Mouse (Mus musculus) liver, embryonic 11.5 days (tissue): ENCODE data around the gene Shd. TPM values are rescaled to one million over a fixed set of nuclear protein-coding genes. Genes with fewer than 3 reads are reported as not detected.
A peak's percentile ranks its signal among the peaks of the same experiment; 100 is the strongest.

Experiments used
- ATAC-seq: fragments of 200-750 bp; cut with Nextera tagmentation; replicated peaks from 2 replicates; pipeline ENCODE4 v1.8.0; 2017; ENCODE audit warnings: moderate number of reproducible peaks, mild to moderate bottlenecking, moderate TSS enrichment, moderate library complexity; ENCODE audit not compliant: low FRiP score
- DNase-seq: peaks from one replicate; pipeline ENCODE4 v3.0.0-alpha.2; 2017; ENCODE audit warnings: low spot score
- H3K27ac ChIP-seq: fragments of 300-500 bp; sonication (generic); 2 replicates; pipeline ENCODE4 v1.5.1; 2014; ENCODE audit warnings: mild to moderate bottlenecking, low read depth, low read length, control low read depth
- H3K27me3 ChIP-seq: fragments of 300-500 bp; sonication (generic); replicated peaks from 2 replicates; pipeline ENCODE4 v1.6.1; 2014; ENCODE audit warnings: low read length, mixed read lengths; ENCODE audit not compliant: control insufficient read depth, insufficient read depth
- H3K36me3 ChIP-seq: fragments of 300-500 bp; sonication (generic); 2 replicates; pipeline ENCODE4 v1.6.1; 2014; ENCODE audit warnings: mild to moderate bottlenecking, low read length, moderate library complexity, mixed read lengths; ENCODE audit not compliant: control insufficient read depth, insufficient read depth
- H3K4me1 ChIP-seq: fragments of 300-500 bp; sonication (generic); replicated peaks from 2 replicates; pipeline ENCODE4 v1.6.1; 2014; ENCODE audit warnings: low read length, mixed read lengths; ENCODE audit not compliant: control insufficient read depth, insufficient read depth
- H3K4me2 ChIP-seq: fragments of 300-500 bp; sonication (generic); 2 replicates; pipeline ENCODE4 v1.6.1; 2014; ENCODE audit warnings: mild to moderate bottlenecking, control low read depth, moderate library complexity
- H3K4me3 ChIP-seq: fragments of 300-500 bp; sonication (generic); 2 replicates; pipeline ENCODE4 v1.5.1; 2014; ENCODE audit warnings: low read depth, low read length, control low read depth
- H3K9ac ChIP-seq: fragments of 300-500 bp; sonication (generic); 2 replicates; pipeline ENCODE4 v1.6.1; 2014; ENCODE audit warnings: low read depth, low read length, control low read depth
- H3K9me3 ChIP-seq: fragments of 300-500 bp; sonication (generic); 2 replicates; pipeline ENCODE4 v1.6.1; 2016; ENCODE audit warnings: low read length, inconsistent platforms, mixed read lengths; ENCODE audit not compliant: control insufficient read depth
- WGBS: fragments of 180-500 bp; shearing (Covaris S2); extraction: QIAGEN DNeasy Blood & Tissue Kit; methylation state at CpG from one replicate; pipeline ENCODE4 v1.1.7; 2014; 5-methylcytosine and 5-hydroxymethylcytosine counted together
- polyA plus RNA-seq: library from polyadenylated mRNA; unstranded; fragments of >200 nt; fragmentation: Nextera tagmentation; extraction: Ambion mirVana; gene quantifications from 2 replicates; pipeline ENCODE4 v1.2.1, GENCODE M21; 2014

The Shd gene
- polyA plus RNA-seq, 1 experiment from 2014 or later, result 2.5 TPM

DNA sequence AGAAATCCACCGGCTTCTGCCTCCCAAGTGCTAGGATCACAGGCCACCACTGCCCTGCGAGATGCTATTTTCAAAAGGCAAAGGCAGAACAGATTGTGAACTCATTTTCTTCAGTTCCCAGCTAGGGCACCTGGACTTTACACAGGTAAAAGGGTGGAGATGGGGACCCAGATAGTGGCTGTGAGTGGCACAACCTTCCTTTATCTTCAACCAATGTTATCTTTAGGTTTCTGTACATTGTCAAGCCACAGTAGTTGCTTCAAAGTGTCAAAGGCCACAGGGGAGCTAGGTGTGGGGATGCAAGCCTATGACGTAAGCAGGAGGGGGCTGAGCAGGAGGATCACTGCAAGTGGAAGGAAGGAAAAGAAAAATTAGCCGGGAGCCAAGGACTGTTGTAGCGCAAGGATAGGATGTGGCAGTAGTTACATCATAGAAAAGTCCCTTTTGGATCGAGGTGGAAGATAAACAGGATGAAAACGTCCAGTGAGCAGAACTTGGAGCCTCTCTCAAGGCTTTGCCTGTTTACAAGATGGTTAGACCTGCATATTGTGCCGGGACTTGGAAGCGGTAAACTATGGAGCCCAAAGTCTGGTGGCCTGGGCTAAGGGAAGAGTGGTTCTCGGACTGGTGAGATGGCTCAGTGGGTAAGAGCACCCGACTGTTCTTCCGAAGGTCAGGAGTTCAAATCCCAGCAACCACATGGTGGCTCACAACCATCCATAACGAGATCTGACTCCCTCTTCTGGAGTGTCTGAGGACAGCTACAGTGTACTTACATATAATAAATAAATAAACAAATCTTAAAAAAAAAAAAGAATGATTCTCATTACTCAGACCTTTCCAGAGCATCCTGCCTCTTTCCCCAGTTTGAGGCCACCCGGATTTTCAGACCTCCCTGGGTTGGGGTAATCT, 37.4 kb downstream of the Shd start:
- Histone ChIP-seq H3K36me3 (no peaks in the 10 kb centered on the region), H3K27me3 (0 out of 2 replicates have a peak, but pooled peaks cover 2% of the 10 kb centered on the region), H3K9ac (no peak overlapping the region), H3K4me2 (peak overlapping the region; percentile 99), H3K4me1 (peaks cover 17% of the 10 kb centered on the region), H3K27ac (peak overlapping the region; percentile 87), H3K4me3 (0 out of 2 replicates have a peak overlapping the region, but pooled peaks have one; percentile 21), H3K9me3 (no peaks in the 10 kb centered on the region)
- WGBS, result 31% methylated on average over 13 of the region's 14 CpGs
- DNase-seq, result no peak
- ATAC-seq, result peak; percentile 13; the same call in 1 of the 2 replicates

DNA sequence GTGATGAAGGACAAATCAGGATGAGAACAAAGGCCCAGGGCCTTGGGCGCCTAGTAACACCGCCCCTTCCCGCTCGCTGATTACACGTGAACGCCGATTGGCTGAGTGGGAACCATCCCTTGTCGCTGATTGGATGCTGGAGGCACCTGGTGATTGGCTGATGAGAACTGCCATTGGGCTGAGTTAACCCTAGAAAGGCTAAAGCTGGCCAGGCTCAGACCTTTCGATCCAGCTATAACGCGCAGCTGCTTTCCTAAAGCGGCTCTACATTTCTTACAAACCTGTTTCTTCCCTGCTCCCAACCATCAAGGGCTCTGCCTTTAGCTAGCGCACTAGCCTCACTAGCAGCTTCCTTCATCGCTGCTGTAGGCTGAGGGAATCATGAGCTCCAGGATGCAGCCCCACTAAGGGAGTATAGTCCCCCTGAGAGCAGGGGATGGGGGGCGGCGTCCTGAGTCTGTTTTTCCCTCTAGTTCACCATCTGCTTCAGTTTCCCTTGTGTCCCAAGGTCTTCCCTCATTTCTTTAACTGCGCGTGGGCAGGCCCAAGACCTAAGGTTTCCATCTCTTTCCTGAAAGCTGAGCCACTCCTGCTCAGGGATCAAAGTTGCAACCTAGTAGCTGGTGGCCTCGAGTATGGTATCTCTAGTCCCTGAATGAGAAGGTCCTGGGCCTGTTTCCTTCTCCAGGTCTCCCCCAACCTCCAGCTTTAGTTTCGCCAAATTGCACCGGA, 38.3 kb downstream of the Shd start:
- Histone ChIP-seq H3K36me3 (peaks cover 6% of the 10 kb centered on the region), H3K27me3 (0 out of 2 replicates have a peak, but pooled peaks cover 2% of the 10 kb centered on the region), H3K4me2 (peak overlapping the region; percentile 99), H3K4me1 (peaks cover 17% of the 10 kb centered on the region), H3K9ac (peak overlapping the region; percentile 65), H3K4me3 (peak overlapping the region; percentile 83), H3K27ac (peak overlapping the region; percentile 87), H3K9me3 (no peaks in the 10 kb centered on the region)
- DNase-seq (peak; percentile 83), ATAC-seq (peak; percentile 87)
- under 1% methylated on average over 21 of the region's 21 CpGs for WGBS

DNA sequence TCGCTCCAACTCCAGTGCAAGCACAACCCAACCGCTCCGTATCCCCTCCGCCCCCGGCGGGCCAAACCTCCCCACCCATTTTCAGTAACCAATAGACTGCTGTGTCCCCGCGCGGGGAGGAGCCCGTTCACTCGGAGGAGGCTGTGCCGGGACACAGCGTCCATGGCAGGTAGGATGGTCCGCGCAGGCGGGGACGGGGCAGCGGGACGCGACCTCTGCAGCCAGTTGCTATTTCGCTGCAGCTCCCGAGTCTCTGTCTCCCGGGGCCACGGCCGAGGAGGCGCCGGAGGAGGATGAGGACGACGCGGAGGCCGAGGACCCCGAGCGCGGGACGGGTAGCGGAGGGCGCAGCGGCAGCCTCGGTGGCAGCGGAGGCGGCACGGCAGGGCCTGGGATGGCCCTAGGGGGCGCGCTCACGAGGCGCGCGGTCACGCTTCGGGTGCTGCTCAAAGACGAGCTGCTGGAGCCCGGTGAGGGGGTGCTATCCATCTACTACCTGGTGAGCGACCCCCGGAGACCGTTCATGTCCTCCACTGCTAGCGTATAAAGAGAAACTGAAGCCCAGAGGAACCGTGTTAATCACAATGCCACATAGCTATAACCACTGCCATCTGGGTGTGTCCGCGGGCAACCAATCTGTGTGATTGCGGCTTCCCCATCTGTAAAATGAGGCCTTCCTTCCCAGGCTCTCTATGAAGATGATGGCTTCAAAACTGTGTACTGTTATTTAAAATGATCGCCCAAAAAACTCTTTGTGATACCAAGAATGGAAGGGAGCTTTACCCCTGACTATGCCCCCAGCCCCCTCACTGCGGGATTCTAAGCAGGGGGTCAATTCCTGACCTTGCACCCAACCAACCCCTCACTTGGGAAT, 39.1 kb downstream of the Shd start:
- Histone ChIP-seq H3K36me3 (peaks cover 6% of the 10 kb centered on the region), H3K4me3 (peak overlapping the region; percentile 83), H3K4me2 (peak overlapping the region; percentile 99), H3K27me3 (0 out of 2 replicates have a peak, but pooled peaks cover 2% of the 10 kb centered on the region), H3K9me3 (no peaks in the 10 kb centered on the region), H3K9ac (peak overlapping the region; percentile 65), H3K27ac (peak overlapping the region; percentile 87), H3K4me1 (peaks cover 17% of the 10 kb centered on the region)
- peak; percentile 90 for ATAC-seq
- peak; percentile 92 for DNase-seq
- whole genome bisulfite sequencing, result 2% methylated on average over 62 of the region's 62 CpGs

DNA sequence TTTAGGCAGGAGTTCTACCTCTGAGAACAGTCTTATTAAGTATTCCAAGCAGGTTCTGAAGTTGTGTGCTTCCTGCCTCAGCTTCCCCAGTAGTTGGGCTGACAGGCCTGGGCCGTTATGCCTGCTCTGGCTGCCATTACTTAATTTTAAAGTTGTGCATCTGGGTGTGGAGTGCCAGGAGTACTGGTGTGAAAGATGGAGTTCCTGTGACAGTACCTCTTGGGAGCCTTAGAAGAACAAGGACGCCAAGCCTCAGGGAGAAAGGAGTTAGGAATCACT, 39.6 kb downstream of the Shd start:
- Histone ChIP-seq H3K4me3 (peak overlapping the region; percentile 83), H3K4me1 (peaks cover 17% of the 10 kb centered on the region), H3K9ac (0 out of 2 replicates have a peak overlapping the region, but pooled peaks have one; percentile 64), H3K9me3 (no peaks in the 10 kb centered on the region), H3K4me2 (peak overlapping the region; percentile 99), H3K27ac (no peak overlapping the region), H3K36me3 (peaks cover 7% of the 10 kb centered on the region), H3K27me3 (0 out of 2 replicates have a peak, but pooled peaks cover 2% of the 10 kb centered on the region)
- WGBS, result 36% methylated on average over 2 of the region's 2 CpGs
- DNase-seq (no peak), ATAC-seq (no peak)

DNA sequence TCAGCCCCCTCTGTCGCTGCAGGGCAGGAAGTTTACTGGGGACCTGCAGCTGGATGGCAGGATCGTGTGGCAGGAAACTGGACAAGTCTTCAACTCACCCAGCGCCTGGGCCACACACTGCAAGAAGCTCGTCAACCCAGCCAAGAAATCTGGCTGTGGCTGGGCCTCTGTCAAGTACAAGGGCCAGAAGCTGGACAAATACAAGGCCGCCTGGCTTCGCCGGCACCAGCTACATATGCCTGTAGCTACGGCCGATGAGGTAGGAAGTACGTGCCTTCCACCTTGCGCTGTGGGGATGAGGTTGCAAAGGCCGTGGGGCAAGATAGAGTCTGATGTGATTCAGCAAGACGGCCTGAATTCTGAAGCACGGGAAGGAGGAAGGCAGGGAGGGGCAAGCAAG, 40.0 kb downstream of the Shd start:
- H3K36me3 ChIP-seq, result peaks cover 10% of the 10 kb centered on the region
- WGBS, result 66% methylated on average over 14 of the region's 14 CpGs
- H3K4me2 ChIP-seq, result peak overlapping the region; percentile 99
- no peak overlapping the region for H3K9ac ChIP-seq
- DNase-seq (no peak), ATAC-seq (no peak)
- H3K27me3 ChIP-seq, result no peaks in the 10 kb centered on the region
- H3K27ac ChIP-seq, result no peak overlapping the region
- peaks cover 17% of the 10 kb centered on the region for H3K4me1 ChIP-seq
- peak overlapping the region; percentile 83 for H3K4me3 ChIP-seq
- H3K9me3 ChIP-seq, result no peaks in the 10 kb centered on the region

DNA sequence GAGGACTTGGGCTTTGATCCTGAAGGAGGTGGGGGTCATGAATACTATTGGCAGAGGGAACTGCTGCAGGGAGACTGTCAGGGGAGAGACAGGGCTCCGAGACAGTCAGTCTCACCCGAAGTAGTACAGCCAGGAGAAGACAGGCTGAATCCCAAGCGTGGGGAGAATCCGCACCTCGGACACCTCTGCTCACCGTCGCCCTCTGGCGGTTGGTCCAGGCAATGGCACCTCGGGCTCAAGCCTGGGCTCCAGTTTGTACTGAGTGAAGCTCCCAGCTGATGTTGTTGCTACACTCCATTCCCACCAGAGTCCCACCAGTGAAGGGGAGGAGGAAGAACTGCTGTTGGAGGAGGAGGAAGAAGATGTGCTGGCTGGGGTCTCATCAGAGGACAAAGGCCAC, 40.4 kb downstream of the Shd start:
- peaks cover 15% of the 10 kb centered on the region for H3K36me3 ChIP-seq
- WGBS, result 6% methylated on average over 9 of the region's 9 CpGs
- DNase-seq (peak; percentile 75), ATAC-seq (no peak)
- peak overlapping the region; percentile 99 for H3K4me2 ChIP-seq
- no peaks in the 10 kb centered on the region for H3K27me3 ChIP-seq
- H3K9ac ChIP-seq, result no peak overlapping the region
- H3K4me3 ChIP-seq, result peak overlapping the region; percentile 83; the same call in 1 of the 2 replicates
- H3K9me3 ChIP-seq, result no peaks in the 10 kb centered on the region
- peaks cover 17% of the 10 kb centered on the region for H3K4me1 ChIP-seq
- no peak overlapping the region for H3K27ac ChIP-seq

DNA sequence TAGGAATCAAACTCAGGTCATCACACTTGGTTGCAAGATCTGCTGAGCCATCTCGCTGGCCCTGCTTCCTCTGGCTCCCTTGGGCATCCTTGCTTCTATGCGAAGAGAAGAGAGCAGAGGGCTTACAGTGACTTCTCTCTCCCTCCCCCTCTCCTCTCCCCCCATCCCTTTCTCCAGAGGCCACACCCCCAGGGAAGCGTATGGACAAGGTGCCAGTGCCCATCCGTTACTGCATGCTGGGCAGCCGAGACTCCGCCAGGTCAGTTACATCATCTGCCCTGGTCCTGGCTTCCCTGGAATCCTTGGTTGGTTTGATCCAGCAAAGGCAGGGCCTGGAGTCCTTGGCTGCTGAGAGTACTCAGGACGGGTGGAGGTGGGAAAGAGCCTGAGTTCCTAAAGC, 41.2 kb downstream of the Shd start:
- Histone ChIP-seq H3K9ac (no peak overlapping the region), H3K4me3 (no peak overlapping the region), H3K36me3 (peaks cover 22% of the 10 kb centered on the region), H3K27ac (no peak overlapping the region), H3K4me1 (peaks cover 17% of the 10 kb centered on the region), H3K4me2 (no peak overlapping the region), H3K27me3 (no peaks in the 10 kb centered on the region), H3K9me3 (no peaks in the 10 kb centered on the region)
- WGBS, result 87% methylated on average over 7 of the region's 7 CpGs
- ATAC-seq, result no peak
- no peak for DNase-seq

DNA sequence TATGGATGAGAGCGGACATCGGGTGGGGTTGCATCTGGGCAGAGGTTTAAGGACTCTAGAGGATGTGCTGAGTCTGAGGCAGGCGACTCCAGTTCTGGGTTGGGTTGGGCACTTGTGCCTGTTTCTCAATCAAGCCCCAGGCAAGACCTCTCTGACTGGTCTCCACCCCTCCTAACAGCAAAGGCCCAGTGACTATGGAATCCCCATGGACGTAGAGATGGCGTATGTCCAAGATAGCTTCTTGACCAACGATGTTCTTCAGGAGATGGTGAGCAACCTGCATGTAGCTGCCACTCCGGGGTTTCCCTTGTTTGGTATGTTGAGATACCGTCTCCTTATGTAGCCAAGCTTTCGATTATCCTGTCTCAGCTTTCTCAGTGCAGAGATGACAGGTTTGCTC, 45.0 kb downstream of the Shd start:
- ATAC-seq, result no peak
- Histone ChIP-seq H3K4me3 (no peak overlapping the region), H3K9ac (no peak overlapping the region), H3K4me1 (peaks cover 3% of the 10 kb centered on the region), H3K4me2 (no peak overlapping the region), H3K27ac (no peak overlapping the region), H3K36me3 (peaks cover 39% of the 10 kb centered on the region), H3K27me3 (no peaks in the 10 kb centered on the region), H3K9me3 (no peaks in the 10 kb centered on the region)
- DNase-seq, result no peak
- WGBS, result 90% methylated on average over 9 of the region's 9 CpGs
